Mouse (Mus musculus): Measurements from ENCODE around the gene Shroom3.

Shroom3 gene

DNA sequence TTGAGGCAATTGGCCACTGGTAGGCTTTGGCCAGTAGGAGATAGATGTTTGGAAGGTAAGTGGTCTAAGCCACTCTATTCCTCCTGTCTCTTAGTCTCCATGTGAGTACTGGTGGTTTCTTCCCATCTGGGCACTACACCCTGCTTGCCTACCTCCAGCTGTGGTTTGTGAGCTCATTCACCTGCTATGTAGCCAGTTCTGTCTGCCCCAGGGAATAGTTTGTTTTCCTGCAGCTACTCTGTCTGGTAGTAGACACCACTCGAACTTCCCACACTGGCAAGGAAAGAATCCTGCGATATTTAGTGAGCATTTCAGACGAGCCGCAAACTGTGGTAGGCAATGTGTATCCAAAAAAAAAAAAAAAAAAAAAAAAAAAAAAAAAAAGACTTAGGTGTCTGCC is 68.3 kb downstream of the Shroom3 start:
- DNase-seq (ENCODE audit: low read depth, low spot score): no peak

DNA sequence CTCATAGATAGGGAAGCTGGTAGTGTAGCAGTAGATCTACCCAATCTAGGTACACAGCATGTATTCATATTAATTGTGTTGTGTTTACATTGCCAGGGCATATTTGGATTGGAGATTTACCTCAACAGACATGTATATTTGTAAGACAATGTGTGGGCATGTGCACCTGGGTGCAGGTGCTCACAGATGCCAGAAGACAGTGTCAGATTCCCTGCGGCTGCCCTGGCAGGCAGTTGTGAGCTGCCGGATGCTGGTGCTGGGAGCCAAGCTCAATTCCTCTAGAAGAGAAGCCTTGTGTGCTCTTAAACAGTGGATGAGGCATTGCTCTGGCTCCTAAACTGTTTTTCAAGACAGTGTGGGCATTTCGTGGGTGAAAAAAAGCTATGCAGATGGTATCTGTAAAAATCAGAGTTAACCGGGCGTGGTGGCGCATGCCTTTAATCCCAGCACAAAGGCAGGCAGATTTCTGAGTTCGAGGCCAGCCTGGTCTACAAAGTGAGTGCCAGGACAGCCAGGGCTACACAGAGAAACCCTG is 72.1 kb downstream of the Shroom3 start:
- peak; percentile 29 for DNase-seq (ENCODE audit: low read depth, low spot score)

DNA sequence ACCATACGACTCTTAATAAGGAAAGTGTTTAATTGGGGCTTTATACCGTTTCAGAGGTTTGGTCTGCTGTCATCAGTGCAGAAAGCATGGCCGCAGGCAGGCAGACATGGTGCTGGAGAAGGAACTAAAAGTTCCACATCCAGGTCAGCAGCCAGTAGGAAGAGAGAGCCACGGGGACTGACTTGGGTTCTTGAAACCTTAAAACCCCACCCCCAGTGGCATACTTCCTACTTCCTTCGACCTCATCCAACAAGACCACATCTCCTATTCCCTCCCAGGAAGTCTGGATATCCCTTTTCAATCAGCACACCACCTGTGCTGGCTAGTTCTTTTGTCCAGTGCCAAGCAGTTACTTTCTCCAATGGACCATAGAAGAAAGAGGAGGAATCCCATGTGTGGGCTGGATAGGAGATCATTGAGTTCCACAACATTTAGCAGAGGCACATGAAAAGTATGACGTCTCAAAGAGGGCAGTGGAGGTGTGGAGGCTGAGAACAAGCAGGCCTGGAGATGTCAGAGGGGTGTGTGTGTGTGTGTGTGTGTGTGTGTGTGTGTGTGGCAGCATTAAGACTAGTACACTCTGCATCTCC is 76.0 kb downstream of the Shroom3 start:
- peak; percentile 59 for DNase-seq (ENCODE audit: low read depth, low spot score)

GRCm38 (mm10) chr5:92760542-92760941 is 77.3 kb downstream of the Shroom3 start:
- no peak for DNase-seq (ENCODE audit: low read depth, low spot score)

- no peak for DNase-seq (ENCODE audit: low read depth, low spot score)
Measured at GRCm38 (mm10) chr5:92761615-92762353, 78.5 kb downstream of the Shroom3 start.

GRCm38 (mm10) chr5:92762425-92762824 is 79.2 kb downstream of the Shroom3 start:
- DNase-seq (ENCODE audit: low read depth, low spot score): no peak

- DNase-seq (ENCODE audit: low read depth, low spot score): no peak
Measured at GRCm38 (mm10) chr5:92763546-92763952, 80.3 kb downstream of the Shroom3 start.

- no peak for DNase-seq (ENCODE audit: low read depth, low spot score)
Measured at GRCm38 (mm10) chr5:92766301-92766700, 83.1 kb downstream of the Shroom3 start.

- no peak for DNase-seq (ENCODE audit: low read depth, low spot score)
Measured at GRCm38 (mm10) chr5:92767194-92767777, 84.1 kb downstream of the Shroom3 start.

DNA sequence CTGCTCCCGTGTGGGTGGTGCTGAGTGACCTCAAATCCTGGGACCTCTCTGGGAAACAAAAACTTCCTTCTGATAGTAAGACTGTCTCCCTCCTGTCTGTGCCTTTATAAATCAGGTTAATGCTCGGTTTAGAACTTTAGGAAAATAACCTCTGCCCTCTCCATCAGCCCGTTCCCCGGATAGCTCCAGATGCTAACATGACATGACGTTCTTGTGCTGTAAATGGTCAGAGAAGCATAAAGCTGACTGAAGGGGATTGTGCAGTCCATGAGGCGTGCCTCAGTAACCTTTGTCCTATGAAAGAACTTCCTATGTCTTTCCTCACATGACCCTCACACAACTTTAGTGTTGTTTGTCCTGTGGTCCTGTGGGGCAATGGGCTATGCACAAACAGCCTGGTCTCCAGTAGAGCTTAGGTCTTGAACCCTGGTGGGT is 84.6 kb downstream of the Shroom3 start:
- DNase-seq (ENCODE audit: low read depth, low spot score): no peak

DNA sequence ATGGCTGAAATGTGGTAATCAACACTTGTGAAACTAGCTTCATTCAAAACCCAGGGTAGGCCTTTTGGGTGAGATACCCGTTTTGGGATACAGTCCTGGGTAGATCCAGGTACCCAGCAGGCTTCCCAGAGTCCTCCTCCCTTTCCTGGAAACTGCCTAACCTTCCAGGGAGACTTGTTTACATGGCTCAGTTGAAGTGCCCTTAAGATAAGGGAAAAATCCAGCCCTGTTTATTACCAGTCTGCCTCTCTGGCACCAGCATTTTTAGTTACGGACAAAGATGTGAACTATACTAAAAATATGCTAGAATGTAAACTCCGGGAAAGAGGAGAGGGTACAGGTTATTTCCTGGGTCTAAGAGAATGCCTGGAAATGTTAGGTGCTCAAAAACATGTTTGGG is 90.6 kb downstream of the Shroom3 start:
- DNase-seq (ENCODE audit: low read depth, low spot score): no peak

GRCm38 (mm10) chr5:92774419-92774818 is 91.2 kb downstream of the Shroom3 start:
- DNase-seq (ENCODE audit: low read depth, low spot score): no peak

- peak; percentile 66 for DNase-seq (ENCODE audit: low read depth, low spot score)
Measured at GRCm38 (mm10) chr5:92774893-92775292, 91.7 kb downstream of the Shroom3 start.

DNA sequence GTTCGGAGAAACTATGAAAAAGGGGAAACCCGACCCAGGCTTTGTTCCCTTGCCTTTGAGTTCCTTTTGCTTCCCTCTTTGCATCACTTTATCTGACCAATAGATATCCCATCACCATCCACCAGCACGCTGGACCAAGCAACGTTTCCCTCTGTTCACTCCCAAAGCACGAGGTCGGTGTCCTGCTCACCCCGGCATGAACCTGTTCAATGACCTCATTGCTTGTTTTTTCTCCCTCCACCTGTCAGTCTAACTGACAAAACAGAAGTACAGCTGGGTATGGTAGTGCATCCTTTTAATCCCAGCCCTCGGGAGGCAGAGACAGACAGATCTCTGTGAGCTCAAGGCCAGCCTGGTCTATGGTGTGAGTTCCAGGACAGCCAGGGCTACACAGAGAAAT is 95.2 kb downstream of the Shroom3 start:
- no peak for DNase-seq (ENCODE audit: low read depth, low spot score)

DNA sequence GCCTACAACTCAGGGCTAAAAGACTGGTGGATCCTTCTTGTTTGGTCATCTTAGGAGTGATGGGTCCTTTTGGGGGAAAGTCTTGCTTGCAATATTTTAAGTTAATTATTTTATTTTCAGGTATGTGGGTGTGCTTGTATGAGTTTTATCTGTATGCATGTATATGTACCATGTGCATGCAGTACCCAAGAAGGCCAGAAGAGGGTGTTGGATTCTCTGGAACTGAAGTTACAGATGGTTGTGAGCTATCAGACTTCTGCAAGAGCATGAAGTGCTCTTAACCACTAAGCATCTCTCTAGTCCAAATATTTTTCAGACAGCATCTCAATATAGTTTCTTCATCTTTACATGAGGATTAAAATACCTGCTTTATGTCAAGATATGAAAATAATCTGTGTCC is 97.8 kb downstream of the Shroom3 start:
- peak; percentile 66 for DNase-seq (ENCODE audit: low read depth, low spot score)

DNA sequence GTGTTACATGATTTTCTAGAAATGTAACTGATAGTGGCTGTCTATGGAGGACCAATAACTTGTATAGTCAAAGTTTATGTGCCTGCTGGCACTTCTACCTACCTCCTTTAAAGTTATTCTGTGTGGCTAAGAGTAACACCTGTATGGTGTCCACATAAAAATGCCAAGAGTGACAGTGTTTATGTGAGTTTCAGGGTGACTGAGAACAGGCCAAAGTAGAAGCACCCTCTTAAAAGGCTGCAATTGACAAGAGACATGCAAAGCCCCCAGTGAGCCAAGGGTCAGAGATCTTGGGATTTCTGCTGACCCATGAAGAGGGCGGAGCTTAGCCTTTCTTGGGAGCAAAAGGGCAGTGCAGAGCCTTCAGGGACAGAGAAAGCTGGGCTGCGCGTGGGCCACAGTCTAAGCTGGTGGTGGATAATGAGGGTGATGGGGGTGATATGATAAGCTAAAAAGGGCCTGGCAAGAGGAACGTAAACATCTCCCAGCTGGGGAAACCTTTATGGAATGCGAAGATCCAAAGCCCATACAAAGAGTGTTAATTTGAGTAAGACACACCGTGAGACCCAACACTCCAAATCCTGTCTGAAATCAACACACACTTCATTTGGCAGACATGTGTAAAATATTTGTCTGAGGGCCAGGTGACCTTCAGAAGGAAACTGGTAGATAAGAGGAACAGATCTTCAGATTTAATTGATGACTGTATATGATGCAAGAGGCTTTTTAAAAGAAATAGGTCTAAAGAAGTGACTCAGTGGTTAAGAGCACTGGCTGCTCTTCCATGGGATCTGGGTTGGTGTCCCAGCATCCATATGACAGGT is 101.0 kb downstream of the Shroom3 start:
- DNase-seq (ENCODE audit: low read depth, low spot score): no peak

GRCm38 (mm10) chr5:92785870-92786436 is 102.7 kb downstream of the Shroom3 start:
- peak; percentile 42 for DNase-seq (ENCODE audit: low read depth, low spot score)

GRCm38 (mm10) chr5:92788990-92789389 is 105.8 kb downstream of the Shroom3 start:
- DNase-seq (ENCODE audit: low read depth, low spot score): no peak

GRCm38 (mm10) chr5:92796089-92796990 is 113.1 kb downstream of the Shroom3 start:
- no peak for DNase-seq (ENCODE audit: low read depth, low spot score)

- peak; percentile 78 for DNase-seq (ENCODE audit: low read depth, low spot score)
Measured at GRCm38 (mm10) chr5:92797981-92798380, 114.7 kb downstream of the Shroom3 start.

All from ZHBTc4 (cell line).